Mouse (Mus musculus) spleen, adult 2 months (tissue): ENCODE data around the gene Olfr419. TPM values are rescaled to one million over a fixed set of nuclear protein-coding genes. Genes with fewer than 3 reads are reported as not detected.

Experiments used
- DNase-seq, 2 experiments: peaks; one replicate each; pipeline versions ENCODE4 v3.0.0 to v3.0.0-alpha.2; 2012 to 2021; ENCODE audit warnings: low spot score in 2 of 2, low read depth in 1 of 2
- H3K27ac ChIP-seq: fragments of 200-500 bp; 2 replicates; pipeline ENCODE4 v1.5.1; 2012; ENCODE audit warnings: low read length, inconsistent platforms; ENCODE audit not compliant: insufficient read depth
- H3K27me3 ChIP-seq: fragments of 200-500 bp; 2 replicates; pipeline ENCODE4 v1.6.1; 2012; ENCODE audit warnings: mild to moderate bottlenecking, moderate library complexity, low read length, inconsistent platforms; ENCODE audit not compliant: control insufficient read depth, insufficient read depth
- H3K36me3 ChIP-seq: fragments of 200-500 bp; 2 replicates; pipeline ENCODE4 v1.6.1; 2012; ENCODE audit warnings: mild to moderate bottlenecking, low read length, inconsistent platforms; ENCODE audit not compliant: control insufficient read depth, insufficient read depth
- H3K4me1 ChIP-seq: fragments of 200-500 bp; 2 replicates; pipeline ENCODE4 v1.6.1; 2011; ENCODE audit warnings: inconsistent platforms; ENCODE audit not compliant: control insufficient read depth, insufficient read depth, insufficient read length
- H3K4me3 ChIP-seq: fragments of 200-500 bp; 2 replicates; pipeline ENCODE4 v1.5.1; 2011; ENCODE audit warnings: mild to moderate bottlenecking, inconsistent platforms; ENCODE audit not compliant: insufficient read depth, insufficient read length; ENCODE audit errors: extremely low read depth
- CTCF ChIP-seq: fragments of 200-500 bp; IDR thresholded peaks from 2 replicates; pipeline ENCODE4 v1.5.1; 2011; ENCODE audit warnings: mild to moderate bottlenecking, inconsistent platforms; ENCODE audit not compliant: insufficient read depth, insufficient read length, insufficient replicate concordance; ENCODE audit errors: extremely low read depth
- POLR2A ChIP-seq: fragments of 200-500 bp; IDR thresholded peaks from 2 replicates; pipeline ENCODE4 v1.6.1; 2011; ENCODE audit warnings: low read depth, low read length, inconsistent platforms
- WGBS: fragments of 180-500 bp; shearing (Covaris S2); methylation state at CpG from one replicate; pipeline ENCODE4 v1.1.7; 2018; 5-methylcytosine and 5-hydroxymethylcytosine counted together
- polyA plus RNA-seq: library from polyadenylated mRNA; depleted of rRNA; stranded (reverse); fragments of >200 nt; gene quantifications from 2 replicates; pipeline ENCODE4 v1.2.3, GENCODE M21; 2012; rRNA removed

Gene Olfr419
- polyA plus RNA-seq: not detected in 2 replicates

GRCm38 (mm10) chr1:174251961-174252360 lies at the start of gene Olfr419:
TSS of gene Olfr419 (minus strand) at chr1:174252061.
- 89% methylated on average over 3 of the region's 3 CpGs for WGBS
- Histone ChIP-seq H3K4me1 (no peaks in the 10 kb centered on the region), H3K4me3 (no peak within 1 kb of the TSS), H3K36me3 (no peaks in the 10 kb centered on the region), H3K27me3 (no peaks in the 10 kb centered on the region; the same call in 1 of the 2 replicates), H3K27ac (no peak within 1 kb of the TSS)
- TF ChIP-seq POLR2A: no peak
- no peak for TF ChIP-seq CTCF
- DNase-seq: no peak

DNA sequence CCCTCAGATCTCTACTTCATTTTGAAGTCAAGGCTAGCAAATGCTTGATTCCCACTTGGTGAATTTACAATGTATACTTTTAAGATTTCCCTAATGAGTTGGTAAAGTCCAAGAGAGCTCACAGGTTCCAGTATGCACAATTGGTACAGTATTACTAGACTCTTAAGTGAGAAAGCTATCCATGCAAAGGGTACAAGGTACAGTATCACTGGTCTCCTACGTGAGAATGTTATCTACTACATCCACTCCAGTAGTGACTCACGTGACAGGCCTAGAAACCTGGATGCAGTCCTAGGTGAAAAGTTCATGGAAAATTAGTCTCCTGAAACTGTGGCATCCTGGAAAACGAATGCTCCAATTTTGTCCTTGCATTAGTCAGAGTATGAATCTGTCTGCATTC lies 18.8 kb upstream of the Olfr419 start:
- WGBS: 89% methylated on average over 3 of the region's 3 CpGs
- TF ChIP-seq POLR2A: no peak
- no peaks in the 10 kb centered on the region for H3K36me3 ChIP-seq
- no peak overlapping the region for H3K4me3 ChIP-seq
- no peaks in the 10 kb centered on the region for H3K4me1 ChIP-seq
- no peak for DNase-seq
- H3K27ac ChIP-seq: no peak overlapping the region
- H3K27me3 ChIP-seq: no peaks in the 10 kb centered on the region

GRCm38 (mm10) chr1:174269162-174269561 lies 17.3 kb upstream of the Olfr419 start:
- TF ChIP-seq POLR2A (no peak), CTCF (no peak)
- Histone ChIP-seq H3K27ac (no peak overlapping the region), H3K27me3 (no peaks in the 10 kb centered on the region), H3K4me3 (no peak overlapping the region), H3K36me3 (no peaks in the 10 kb centered on the region), H3K4me1 (no peaks in the 10 kb centered on the region)
- DNase-seq: no peak
- 65% methylated on average over 4 of the region's 4 CpGs for WGBS

GRCm38 (mm10) chr1:174267816-174268215 lies 16.0 kb upstream of the Olfr419 start:
- no peak for DNase-seq
- TF ChIP-seq POLR2A: no peak
- no peak for TF ChIP-seq CTCF
- Histone ChIP-seq H3K4me3 (no peak overlapping the region), H3K27me3 (no peaks in the 10 kb centered on the region), H3K4me1 (no peaks in the 10 kb centered on the region), H3K27ac (no peak overlapping the region), H3K36me3 (no peaks in the 10 kb centered on the region)
- 96% methylated on average over 4 of the region's 4 CpGs for WGBS

DNA sequence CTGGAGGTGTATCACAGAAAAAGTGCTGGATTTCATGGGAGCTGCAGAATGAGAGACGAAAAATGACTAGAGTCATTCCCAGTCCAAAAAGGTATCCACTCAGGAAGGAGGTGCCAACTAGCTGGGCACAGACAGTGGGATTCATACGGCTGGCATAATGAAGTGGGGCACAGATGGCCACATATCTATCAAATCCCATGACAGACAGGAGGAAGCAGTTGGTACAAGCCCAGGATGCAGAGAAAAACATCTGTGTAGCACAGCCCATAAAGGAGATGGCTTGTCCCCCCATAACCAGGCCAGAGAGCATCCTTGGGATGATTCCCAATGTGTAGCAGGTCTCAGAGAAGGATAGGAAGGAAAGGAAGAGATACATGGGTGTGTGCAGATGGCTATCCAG lies 1.5 kb downstream of the Olfr419 start:
- no peaks in the 10 kb centered on the region; the same call in 1 of the 2 replicates for H3K27me3 ChIP-seq
- 80% methylated on average over 2 of the region's 2 CpGs for WGBS
- TF ChIP-seq POLR2A (no peak), CTCF (no peak)
- no peaks in the 10 kb centered on the region for H3K36me3 ChIP-seq
- no peak overlapping the region for H3K27ac ChIP-seq
- DNase-seq: no peak
- H3K4me3 ChIP-seq: no peak overlapping the region
- no peaks in the 10 kb centered on the region for H3K4me1 ChIP-seq

DNA sequence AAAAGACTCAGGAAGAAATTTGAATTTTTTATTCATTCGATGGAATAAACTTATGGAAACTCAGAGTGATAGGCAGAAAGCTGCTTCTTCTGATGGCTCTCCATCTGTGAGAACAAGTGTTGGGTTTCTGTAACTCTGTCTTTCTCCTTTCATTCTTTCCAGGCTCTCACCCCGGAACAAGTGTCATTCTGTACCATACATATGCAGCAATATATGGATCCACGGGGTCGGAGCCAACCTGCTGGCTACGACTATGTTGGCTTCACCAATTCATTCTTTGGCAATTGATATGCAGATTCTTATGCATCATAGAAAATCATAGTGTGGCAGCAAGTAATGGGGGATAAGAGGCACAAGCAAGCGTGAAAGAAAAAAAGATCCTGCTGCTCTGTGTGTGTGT lies 4.7 kb downstream of the Olfr419 start:
- H3K27ac ChIP-seq: no peak overlapping the region
- no peaks in the 10 kb centered on the region for H3K36me3 ChIP-seq
- H3K4me3 ChIP-seq: no peak overlapping the region
- 96% methylated on average over 6 of the region's 6 CpGs for WGBS
- DNase-seq: no peak
- H3K27me3 ChIP-seq: no peaks in the 10 kb centered on the region; the same call in 1 of the 2 replicates
- H3K4me1 ChIP-seq: no peaks in the 10 kb centered on the region
- TF ChIP-seq POLR2A (no peak), CTCF (no peak)

GRCm38 (mm10) chr1:174246080-174246479 lies 5.8 kb downstream of the Olfr419 start:
- TF ChIP-seq CTCF (no peak), POLR2A (no peak)
- 100% methylated on average over 1 of the region's 1 CpGs for WGBS
- no peaks in the 10 kb centered on the region for H3K36me3 ChIP-seq

More at GRCm38 (mm10) chr1:174246080-174246479, 5.8 kb downstream of the Olfr419 start:
- H3K27me3 ChIP-seq: no peaks in the 10 kb centered on the region; the same call in 1 of the 2 replicates
- no peak overlapping the region for H3K4me3 ChIP-seq
- H3K27ac ChIP-seq: no peak overlapping the region
- H3K4me1 ChIP-seq: no peaks in the 10 kb centered on the region
- DNase-seq: no peak
